Mouse (Mus musculus): Measurements from ENCODE around the gene Galr3. TPM values are rescaled to one million over a fixed set of nuclear protein-coding genes. Genes with fewer than 3 reads are reported as not detected.

The Galr3 gene
- polyA plus RNA-seq, 1 experiment from 2014 or later, result 0.12 TPM

DNA sequence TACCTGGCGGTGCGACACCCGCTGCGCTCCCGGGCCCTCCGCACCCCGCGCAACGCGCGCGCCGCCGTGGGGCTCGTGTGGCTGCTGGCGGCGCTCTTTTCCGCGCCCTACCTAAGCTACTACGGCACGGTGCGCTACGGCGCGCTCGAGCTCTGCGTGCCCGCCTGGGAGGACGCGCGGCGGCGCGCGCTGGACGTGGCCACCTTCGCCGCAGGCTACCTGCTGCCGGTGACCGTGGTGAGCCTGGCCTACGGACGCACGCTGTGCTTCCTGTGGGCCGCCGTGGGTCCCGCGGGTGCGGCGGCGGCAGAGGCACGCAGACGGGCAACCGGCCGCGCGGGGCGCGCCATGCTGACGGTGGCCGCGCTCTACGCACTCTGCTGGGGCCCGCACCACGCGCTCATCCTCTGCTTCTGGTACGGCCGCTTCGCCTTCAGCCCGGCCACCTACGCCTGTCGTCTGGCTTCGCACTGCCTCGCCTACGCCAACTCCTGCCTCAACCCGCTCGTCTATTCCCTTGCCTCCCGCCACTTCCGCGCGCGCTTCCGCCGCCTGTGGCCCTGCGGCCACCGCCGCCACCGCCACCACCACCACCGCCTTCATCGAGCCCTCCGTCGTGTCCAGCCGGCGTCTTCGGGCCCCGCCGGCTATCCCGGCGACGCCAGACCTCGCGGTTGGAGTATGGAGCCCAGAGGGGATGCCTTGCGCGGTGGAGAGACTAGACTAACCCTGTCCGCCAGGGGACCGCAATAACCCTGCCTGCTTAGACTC lies 1.2 kb downstream of the Galr3 start:
- ATAC-seq (replicated peaks; ENCODE audit: low FRiP score), result peak; percentile 41
- Histone ChIP-seq H3K36me3 (no peaks in the 10 kb centered on the region), H3K4me2 (peak overlapping the region; percentile 97), H3K9ac (peak overlapping the region; percentile 49), H3K4me3 (replicated peaks) (peak overlapping the region; percentile 53), H3K27ac (no peak overlapping the region), H3K27me3 (peaks cover 44% of the 10 kb centered on the region), H3K4me1 (peaks cover 55% of the 10 kb centered on the region), H3K9me3 (replicated peaks) (no peaks in the 10 kb centered on the region)
- WGBS, result 1% methylated on average over 90 of the region's 105 CpGs

GRCm38 (mm10) chr15:79044837-79045236 lies 3.2 kb downstream of the Galr3 start:
- WGBS, result 10% methylated on average over 4 of the region's 4 CpGs

GRCm38 (mm10) chr15:79048186-79048585 lies 6.5 kb downstream of the Galr3 start:
- Histone ChIP-seq H3K27me3 (peaks cover 7% of the 10 kb centered on the region), H3K27ac (no peak overlapping the region), H3K4me2 (no peak overlapping the region), H3K36me3 (peaks cover 13% of the 10 kb centered on the region), H3K4me3 (replicated peaks) (no peak overlapping the region), H3K9ac (no peak overlapping the region), H3K9me3 (replicated peaks) (no peaks in the 10 kb centered on the region), H3K4me1 (peaks cover 42% of the 10 kb centered on the region)
- WGBS, result 59% methylated on average over 4 of the region's 4 CpGs
- ATAC-seq (replicated peaks; ENCODE audit: low FRiP score), result no peak

More at GRCm38 (mm10) chr15:79044837-79045236, 3.2 kb downstream of the Galr3 start:
- Histone ChIP-seq H3K36me3 (no peaks in the 10 kb centered on the region), H3K27me3 (peaks cover 38% of the 10 kb centered on the region), H3K4me3 (replicated peaks) (no peak overlapping the region), H3K9ac (no peak overlapping the region), H3K4me2 (no peak overlapping the region), H3K9me3 (replicated peaks) (no peaks in the 10 kb centered on the region), H3K27ac (peak overlapping the region; percentile 67), H3K4me1 (peaks cover 41% of the 10 kb centered on the region)
- ATAC-seq (replicated peaks; ENCODE audit: low FRiP score), result 0 out of 2 replicates have a peak, but pooled peaks have one; percentile 9

DNA sequence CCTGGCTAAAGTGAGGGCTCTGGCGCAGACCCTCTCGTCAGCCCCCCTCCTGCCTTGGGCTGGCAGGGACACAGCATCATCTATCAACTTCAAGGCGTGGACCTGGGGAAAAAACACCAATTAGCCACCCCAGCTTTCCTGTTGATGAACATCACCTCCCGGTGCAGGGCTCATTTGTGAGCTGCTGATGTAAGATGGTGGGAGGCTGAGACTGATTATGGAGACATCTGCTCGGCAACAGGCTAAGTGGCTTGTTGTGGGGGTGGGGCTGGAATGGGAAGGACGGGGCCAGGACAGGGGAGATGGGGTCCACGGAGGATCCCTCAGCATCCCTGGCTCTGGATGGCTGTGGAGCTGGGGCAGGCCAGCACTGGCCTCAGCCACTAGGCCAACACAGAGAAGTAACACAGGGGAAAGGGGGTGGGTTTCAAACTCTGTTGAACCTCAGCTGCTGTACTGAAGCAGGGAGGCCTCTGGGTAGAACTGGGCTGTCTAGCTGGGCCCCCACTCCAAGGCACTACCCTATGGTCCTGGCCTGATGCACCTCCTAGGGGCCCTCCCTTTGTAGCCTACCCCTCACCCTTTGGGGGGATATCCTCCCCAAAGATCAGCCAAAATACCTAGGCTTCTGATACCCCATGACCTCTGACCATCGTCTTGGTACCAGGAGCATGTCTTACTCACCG lies 8.6 kb downstream of the Galr3 start:
- H3K4me1 ChIP-seq, result peaks cover 27% of the 10 kb centered on the region
- ATAC-seq (replicated peaks; ENCODE audit: low FRiP score), result no peak; the same call in 1 of the 2 replicates
- H3K9ac ChIP-seq, result no peak overlapping the region
- WGBS, result 56% methylated on average over 9 of the region's 9 CpGs
- H3K4me2 ChIP-seq, result no peak overlapping the region
- H3K36me3 ChIP-seq, result peaks cover 34% of the 10 kb centered on the region
- H3K4me3 ChIP-seq (replicated peaks), result no peak overlapping the region
- H3K9me3 ChIP-seq (replicated peaks), result no peaks in the 10 kb centered on the region
- H3K27me3 ChIP-seq, result no peaks in the 10 kb centered on the region
- peak overlapping the region; percentile 92 for H3K27ac ChIP-seq

GRCm38 (mm10) chr15:79050964-79051363 lies 9.3 kb downstream of the Galr3 start:
- Histone ChIP-seq H3K9ac (no peak overlapping the region), H3K4me1 (peaks cover 26% of the 10 kb centered on the region), H3K9me3 (replicated peaks) (no peaks in the 10 kb centered on the region), H3K4me3 (replicated peaks) (no peak overlapping the region), H3K4me2 (0 out of 2 replicates have a peak overlapping the region, but pooled peaks have one; percentile 14), H3K36me3 (peaks cover 41% of the 10 kb centered on the region), H3K27me3 (no peaks in the 10 kb centered on the region), H3K27ac (peak overlapping the region; percentile 92)
- 0 out of 2 replicates have a peak, but pooled peaks have one; percentile 40 for ATAC-seq (replicated peaks; ENCODE audit: low FRiP score)
- 76% methylated on average over 2 of the region's 2 CpGs for WGBS

- H3K4me1 ChIP-seq, result peaks cover 26% of the 10 kb centered on the region
- no peaks in the 10 kb centered on the region for H3K27me3 ChIP-seq
- no peak overlapping the region for H3K9ac ChIP-seq
Measured at GRCm38 (mm10) chr15:79051461-79052360, 10.0 kb downstream of the Galr3 start.

GRCm38 (mm10) chr15:79052366-79052765 lies 10.7 kb downstream of the Galr3 start:
- H3K9ac ChIP-seq, result no peak overlapping the region
- peak overlapping the region; percentile 92 for H3K27ac ChIP-seq
- no peaks in the 10 kb centered on the region for H3K27me3 ChIP-seq
- peaks cover 55% of the 10 kb centered on the region for H3K36me3 ChIP-seq
- no peak overlapping the region for H3K4me2 ChIP-seq
- H3K4me3 ChIP-seq (replicated peaks), result no peak overlapping the region
- no peaks in the 10 kb centered on the region for H3K9me3 ChIP-seq (replicated peaks)
- WGBS, result 89% methylated on average over 2 of the region's 2 CpGs
- H3K4me1 ChIP-seq, result peaks cover 26% of the 10 kb centered on the region
- no peak for ATAC-seq (replicated peaks; ENCODE audit: low FRiP score)

More at GRCm38 (mm10) chr15:79051461-79052360, 10.0 kb downstream of the Galr3 start:
- Histone ChIP-seq H3K27ac (peak overlapping the region; percentile 92), H3K4me3 (replicated peaks) (no peak overlapping the region), H3K4me2 (0 out of 2 replicates have a peak overlapping the region, but pooled peaks have one; percentile 14), H3K9me3 (replicated peaks) (no peaks in the 10 kb centered on the region), H3K36me3 (peaks cover 48% of the 10 kb centered on the region)
- peak; percentile 77 for ATAC-seq (replicated peaks; ENCODE audit: low FRiP score)
- WGBS, result 68% methylated on average over 13 of the region's 13 CpGs

- no peak overlapping the region for H3K27ac ChIP-seq
- no peak overlapping the region for H3K4me2 ChIP-seq
- no peak overlapping the region for H3K4me3 ChIP-seq (replicated peaks)
- no peaks in the 10 kb centered on the region for H3K9me3 ChIP-seq (replicated peaks)
- peaks cover 92% of the 10 kb centered on the region for H3K36me3 ChIP-seq
- ATAC-seq (replicated peaks; ENCODE audit: low FRiP score), result no peak
- H3K9ac ChIP-seq, result no peak overlapping the region
- H3K27me3 ChIP-seq, result no peaks in the 10 kb centered on the region
- 93% methylated on average over 7 of the region's 7 CpGs for WGBS
- peaks cover 18% of the 10 kb centered on the region for H3K4me1 ChIP-seq
Measured at GRCm38 (mm10) chr15:79056601-79057000, 14.9 kb downstream of the Galr3 start.

- ATAC-seq (replicated peaks; ENCODE audit: low FRiP score), result no peak
- Histone ChIP-seq H3K27me3 (no peaks in the 10 kb centered on the region), H3K27ac (no peak overlapping the region), H3K9ac (no peak overlapping the region), H3K4me3 (replicated peaks) (no peak overlapping the region), H3K4me1 (peaks cover 16% of the 10 kb centered on the region), H3K9me3 (replicated peaks) (no peaks in the 10 kb centered on the region), H3K36me3 (peaks cover 82% of the 10 kb centered on the region), H3K4me2 (no peak overlapping the region)
- WGBS, result 89% methylated on average over 6 of the region's 6 CpGs
Measured at GRCm38 (mm10) chr15:79057850-79058249, 16.2 kb downstream of the Galr3 start.

- no peak for ATAC-seq (replicated peaks; ENCODE audit: low FRiP score)
- peak overlapping the region; percentile 81 for H3K4me3 ChIP-seq (replicated peaks)
- 0 out of 2 replicates have a peak overlapping the region, but pooled peaks have one; percentile 8 for H3K9ac ChIP-seq
- H3K4me2 ChIP-seq, result peak overlapping the region; percentile 67; the same call in 1 of the 2 replicates
- peaks cover 33% of the 10 kb centered on the region for H3K4me1 ChIP-seq
- no peaks in the 10 kb centered on the region for H3K27me3 ChIP-seq
- H3K36me3 ChIP-seq, result peaks cover 51% of the 10 kb centered on the region
- 84% methylated on average over 14 of the region's 14 CpGs for WGBS
- no peak overlapping the region for H3K27ac ChIP-seq
- no peaks in the 10 kb centered on the region for H3K9me3 ChIP-seq (replicated peaks)
Measured at GRCm38 (mm10) chr15:79060887-79061565, 19.3 kb downstream of the Galr3 start.

Data from kidney, embryonic 15.5 days (tissue).